Mouse (Mus musculus): ENCODE data around the gene Gm11639. TPM values are rescaled to one million over a fixed set of nuclear protein-coding genes. Genes with fewer than 3 reads are reported as not detected.

The Gm11639 gene
- not detected for polyA plus RNA-seq (2014; fragmentation: Illumina TruSeq; extraction: RNeasy Lipid Tissue Mini Kit (QIAGEN cat#74804); ENCODE audit: insufficient read depth, low read depth, low replicate concordance)

DNA sequence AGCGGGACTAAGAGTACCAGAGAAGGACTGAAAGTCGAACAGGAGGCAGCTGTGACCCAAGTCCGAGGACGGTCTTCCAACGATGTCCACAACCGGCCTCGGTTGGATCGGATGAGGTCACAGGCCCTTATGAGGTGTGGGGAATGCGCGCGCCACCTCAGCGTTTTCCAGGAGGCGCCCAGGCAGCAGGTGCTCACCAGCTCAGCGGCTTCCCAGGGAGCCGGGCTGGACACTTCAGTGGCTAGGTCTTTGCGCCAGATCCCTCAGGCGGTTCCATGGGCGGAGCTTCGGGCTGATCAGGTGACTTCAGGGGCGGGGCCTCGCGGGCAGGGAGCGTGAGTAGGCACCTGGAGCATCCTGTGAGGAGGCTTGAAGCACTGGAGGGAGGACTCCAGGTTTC, at the start of gene Gm11639:
Gene Gm11639 (plus strand): TSS at position 160 of the 400 bp plus-strand sequence.

GRCm38 (mm10) chr11:105063292-105063691, 377.8 kb downstream of the Gm11639 start, which contains the start of gene Efcab3:
Gene Efcab3, plus strand, starts transcription at chr11:105063592.

DNA sequence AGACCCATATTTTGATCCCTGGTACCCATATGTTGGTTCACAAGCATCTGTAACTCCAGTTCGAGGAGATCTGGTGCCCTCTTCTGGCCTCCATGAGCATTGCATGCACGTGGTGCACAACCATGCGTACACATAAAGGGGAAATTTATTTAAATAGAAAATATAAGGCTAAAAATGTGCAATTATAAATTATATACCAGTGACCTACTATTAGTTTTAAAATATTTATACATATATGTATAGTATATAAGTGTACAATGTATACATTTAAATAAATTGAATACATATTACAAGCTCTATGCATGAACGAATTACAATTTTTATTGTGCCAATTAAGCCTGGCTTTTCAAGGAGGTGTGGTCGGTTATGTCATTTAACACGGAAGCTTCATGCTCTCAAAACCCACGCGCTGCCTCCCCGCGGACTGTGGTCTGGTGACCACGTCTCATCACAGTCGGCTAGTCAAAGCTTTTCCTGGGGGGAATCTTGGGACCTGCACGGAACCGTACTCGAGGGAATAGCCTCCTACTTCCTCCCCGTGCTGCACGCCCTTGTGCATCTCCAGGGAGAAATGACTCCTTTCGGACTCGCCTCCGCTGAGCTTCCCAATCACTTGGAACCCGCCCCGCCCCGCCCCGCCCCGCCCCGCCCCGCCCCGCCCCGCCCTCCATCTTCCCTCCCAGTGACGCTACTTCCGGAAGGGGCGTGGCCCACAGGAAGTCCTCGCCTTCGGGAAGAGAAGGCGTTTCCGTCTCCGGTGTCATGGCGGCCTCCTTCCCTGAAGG, 440.4 kb downstream of the Gm11639 start, which contains the start of gene Mettl2:
Gene Mettl2 (plus strand): TSS at position 691 of the 785 bp plus-strand sequence.

GRCm38 (mm10) chr11:105146593-105146992, 461.1 kb downstream of the Gm11639 start, which contains the start of gene Gm10842:
Gene Gm10842, plus strand, starts transcription at chr11:105146893.

Other genes starting within 250 kb of the Gm11639 start
- 11.5 TPM for gene Kansl1, start 216.8 kb upstream of the Gm11639 start, polyA plus RNA-seq (2014; fragmentation: Illumina TruSeq; extraction: RNeasy Lipid Tissue Mini Kit (QIAGEN cat#74804); ENCODE audit: insufficient read depth, low read depth, low replicate concordance)
- gene Cdc27, start 135.1 kb upstream of the Gm11639 start, polyA plus RNA-seq (2014; fragmentation: Illumina TruSeq; extraction: RNeasy Lipid Tissue Mini Kit (QIAGEN cat#74804); ENCODE audit: insufficient read depth, low read depth, low replicate concordance) = 8.2 TPM
- gene Myl4, start 135.0 kb upstream of the Gm11639 start, polyA plus RNA-seq (2014; fragmentation: Illumina TruSeq; extraction: RNeasy Lipid Tissue Mini Kit (QIAGEN cat#74804); ENCODE audit: insufficient read depth, low read depth, low replicate concordance) = 276 TPM
- 5.7 TPM for gene Itgb3, start 77.7 kb upstream of the Gm11639 start, polyA plus RNA-seq (2014; fragmentation: Illumina TruSeq; extraction: RNeasy Lipid Tissue Mini Kit (QIAGEN cat#74804); ENCODE audit: insufficient read depth, low read depth, low replicate concordance)

Data from lung, adult 10 weeks (tissue).